Mouse (Mus musculus) myocyte (in vitro differentiated cells): ENCODE results near the gene Gm10974. TPM values are rescaled to one million over a fixed set of nuclear protein-coding genes. Genes with fewer than 3 reads are reported as not detected.

ENCODE experiments used
- H3K27me3 ChIP-seq: one replicate; pipeline ENCODE4 v1.6.1; 2011; ENCODE audit not compliant: control insufficient read depth, insufficient read depth, insufficient read length
- H3K36me3 ChIP-seq: one replicate; pipeline ENCODE4 v1.6.1; 2011; ENCODE audit not compliant: control insufficient read depth, insufficient read depth
- H3K4me2 ChIP-seq: one replicate; pipeline ENCODE4 v1.6.1; 2011; ENCODE audit warnings: low read depth, control low read depth
- H3K4me3 ChIP-seq: one replicate; pipeline ENCODE4 v1.5.1; 2011; ENCODE audit warnings: mild to moderate bottlenecking, control low read depth, moderate library complexity
- H3K79me2 ChIP-seq: one replicate; pipeline ENCODE4 v1.6.1; 2011; ENCODE audit not compliant: control insufficient read depth, insufficient read depth
- H3ac ChIP-seq: one replicate; pipeline ENCODE4 v1.6.1; 2011; ENCODE audit not compliant: control insufficient read depth, insufficient read length
- CEBPB ChIP-seq: IDR thresholded peaks from 2 replicates; pipeline ENCODE4 v1.6.1; 2011; ENCODE audit warnings: mild to moderate bottlenecking, moderate library complexity; ENCODE audit not compliant: poor library complexity, insufficient read depth, severe bottlenecking
- E2F4 ChIP-seq: IDR thresholded peaks from one replicate; pipeline ENCODE4 v1.6.1; 2011; ENCODE audit warnings: mild to moderate bottlenecking, control low read depth, moderate library complexity; ENCODE audit not compliant: insufficient read depth
- MAX ChIP-seq: IDR thresholded peaks from one replicate; pipeline ENCODE4 v1.6.1; 2011; ENCODE audit warnings: low read depth, mild to moderate bottlenecking, control low read depth
- MYOD1 ChIP-seq, 3 experiments: IDR thresholded peaks; one replicate each; pipeline ENCODE4 v1.6.1; 2011; ENCODE audit warnings: control low read depth in 2 of 3, low read depth in 2 of 3, mild to moderate bottlenecking in 2 of 3, moderate library complexity in 1 of 3; ENCODE audit not compliant: insufficient read length in 2 of 3, control insufficient read depth in 1 of 3
- MYOG ChIP-seq, 3 experiments: IDR thresholded peaks; one replicate each; pipeline ENCODE4 v1.6.1; 2011; ENCODE audit warnings: control low read depth in 2 of 3, low read depth in 2 of 3, mild to moderate bottlenecking in 2 of 3; ENCODE audit not compliant: insufficient read length in 2 of 3, control insufficient read depth in 1 of 3, insufficient read depth in 1 of 3
- POLR2A ChIP-seq: IDR thresholded peaks from one replicate; pipeline ENCODE4 v1.6.1; 2011; ENCODE audit warnings: low read depth, mild to moderate bottlenecking, control low read depth, moderate library complexity; ENCODE audit not compliant: insufficient read length
- POLR2AphosphoS2 ChIP-seq: IDR thresholded peaks from one replicate; pipeline ENCODE4 v1.6.1; 2011; ENCODE audit warnings: low read depth, control low read depth; ENCODE audit not compliant: insufficient read length
- REST ChIP-seq: IDR thresholded peaks from one replicate; pipeline ENCODE4 v1.6.1; 2011; ENCODE audit warnings: mild to moderate bottlenecking, control low read depth, moderate library complexity; ENCODE audit not compliant: insufficient read depth, insufficient read length
- SRF ChIP-seq: IDR thresholded peaks from one replicate; pipeline ENCODE4 v1.6.1; 2011; ENCODE audit warnings: low read depth; ENCODE audit not compliant: control insufficient read depth, insufficient read length
- TCF12 ChIP-seq: IDR thresholded peaks from one replicate; pipeline ENCODE4 v1.6.1; 2011; ENCODE audit warnings: mild to moderate bottlenecking, control low read depth; ENCODE audit not compliant: poor library complexity, insufficient read depth, severe bottlenecking
- TCF3 ChIP-seq: IDR thresholded peaks from one replicate; pipeline ENCODE4 v1.6.1; 2011; ENCODE audit warnings: low read depth, control low read depth; ENCODE audit not compliant: insufficient read length
- USF1 ChIP-seq: IDR thresholded peaks from one replicate; pipeline ENCODE4 v1.6.1; 2011; ENCODE audit warnings: low read depth, mild to moderate bottlenecking, control low read depth, moderate library complexity
- polyA plus RNA-seq: library from polyadenylated mRNA; unstranded; fragments of >200 nt; fragmentation: generic; extraction: Trizol; gene quantifications from one replicate; pipeline ENCODE4 v1.2.1, GENCODE M21; 2012; ENCODE audit warnings: missing spikeins

The Gm10974 gene
- polyA plus RNA-seq, 1 experiment = not detected

GRCm38 (mm10) chr7:66388621-66389532, 23.2 kb downstream of the Gm10974 start:
- H3ac ChIP-seq = peak overlapping the region; percentile 88
- no peaks in the 10 kb centered on the region for H3K36me3 ChIP-seq
- TF ChIP-seq TCF12 (no peak), USF1 (no peak), POLR2A (peak; percentile 50), POLR2AphosphoS2 (peak; percentile 37), E2F4 (peak; percentile 33), CEBPB (peak; percentile 82; the same call in 1 of the 2 replicates), REST (no peak), MYOG (IDR thresholded peaks at IDR 0.05; ENCODE audit: control insufficient read depth in 1 of 3, insufficient read depth in 1 of 3, insufficient read length in 2 of 3, low read depth in 2 of 3) (no peak), TCF3 (no peak), SRF (no peak), MAX (no peak), MYOD1 (IDR thresholded peaks at IDR 0.05; ENCODE audit: control insufficient read depth in 1 of 3, insufficient read length in 2 of 3, low read depth in 2 of 3) (no peak)
- H3K4me3 ChIP-seq = peak overlapping the region; percentile 40
- H3K79me2 ChIP-seq = peaks cover 47% of the 10 kb centered on the region
- no peaks in the 10 kb centered on the region for H3K27me3 ChIP-seq
- H3K4me2 ChIP-seq = peak overlapping the region; percentile 95

- H3K79me2 ChIP-seq = no peaks in the 10 kb centered on the region
- no peak overlapping the region for H3K4me2 ChIP-seq
- no peaks in the 10 kb centered on the region for H3K36me3 ChIP-seq
- H3K4me3 ChIP-seq = no peak overlapping the region
- TF ChIP-seq TCF3 (no peak), USF1 (no peak), MYOD1 (IDR thresholded peaks at IDR 0.05; ENCODE audit: control insufficient read depth in 1 of 3, insufficient read length in 2 of 3, low read depth in 2 of 3) (no peak), POLR2A (no peak), CEBPB (no peak), MYOG (IDR thresholded peaks at IDR 0.05; ENCODE audit: control insufficient read depth in 1 of 3, insufficient read depth in 1 of 3, insufficient read length in 2 of 3, low read depth in 2 of 3) (no peak), MAX (no peak), E2F4 (no peak), TCF12 (no peak), SRF (no peak), REST (no peak), POLR2AphosphoS2 (no peak)
- H3K27me3 ChIP-seq = no peaks in the 10 kb centered on the region
- H3ac ChIP-seq = no peak overlapping the region
Measured at GRCm38 (mm10) chr7:66397288-66397687, 31.6 kb downstream of the Gm10974 start.

- H3K36me3 ChIP-seq = no peaks in the 10 kb centered on the region
- no peak overlapping the region for H3ac ChIP-seq
- no peaks in the 10 kb centered on the region for H3K27me3 ChIP-seq
- TF ChIP-seq MYOG (IDR thresholded peaks at IDR 0.05; ENCODE audit: control insufficient read depth in 1 of 3, insufficient read depth in 1 of 3, insufficient read length in 2 of 3, low read depth in 2 of 3) (no peak), SRF (no peak), MYOD1 (IDR thresholded peaks at IDR 0.05; ENCODE audit: control insufficient read depth in 1 of 3, insufficient read length in 2 of 3, low read depth in 2 of 3) (no peak), E2F4 (no peak), MAX (no peak), POLR2AphosphoS2 (no peak), CEBPB (no peak), USF1 (no peak), POLR2A (no peak), TCF12 (no peak), TCF3 (no peak), REST (no peak)
- H3K4me2 ChIP-seq = no peak overlapping the region
- no peaks in the 10 kb centered on the region for H3K79me2 ChIP-seq
- H3K4me3 ChIP-seq = no peak overlapping the region
Measured at GRCm38 (mm10) chr7:66401605-66402004, 35.9 kb downstream of the Gm10974 start.

- no peak overlapping the region for H3K4me3 ChIP-seq
- no peaks in the 10 kb centered on the region for H3K36me3 ChIP-seq
- TF ChIP-seq POLR2AphosphoS2 (no peak), USF1 (no peak), MYOG (IDR thresholded peaks at IDR 0.05; ENCODE audit: control insufficient read depth in 1 of 3, insufficient read depth in 1 of 3, insufficient read length in 2 of 3, low read depth in 2 of 3) (no peak), POLR2A (no peak), E2F4 (no peak), SRF (no peak), REST (no peak), TCF3 (no peak), MAX (no peak), CEBPB (no peak), TCF12 (no peak), MYOD1 (IDR thresholded peaks at IDR 0.05; ENCODE audit: control insufficient read depth in 1 of 3, insufficient read length in 2 of 3, low read depth in 2 of 3) (no peak)
- H3K27me3 ChIP-seq = no peaks in the 10 kb centered on the region
- H3K4me2 ChIP-seq = no peak overlapping the region
- H3ac ChIP-seq = no peak overlapping the region
- H3K79me2 ChIP-seq = no peaks in the 10 kb centered on the region
Measured at GRCm38 (mm10) chr7:66402876-66403275, 37.2 kb downstream of the Gm10974 start.
